Mouse (Mus musculus) R1 (cell line): ENCODE results near the gene Pdcd1lg2.

Experiments
- DNase-seq: peaks from one replicate; pipeline ENCODE4 v3.0.0-alpha.2; 2018; ENCODE audit warnings: low read depth, low spot score

Pdcd1lg2 gene

GRCm38 (mm10) chr19:29496786-29497557 is 86.3 kb downstream of the Pdcd1lg2 start:
- DNase-seq, result no peak

- DNase-seq, result no peak
Observed at GRCm38 (mm10) chr19:29497874-29498273, 87.2 kb downstream of the Pdcd1lg2 start.

- no peak for DNase-seq
Observed at GRCm38 (mm10) chr19:29498842-29499456, 88.2 kb downstream of the Pdcd1lg2 start.

GRCm38 (mm10) chr19:29500333-29500732 is 89.6 kb downstream of the Pdcd1lg2 start:
- no peak for DNase-seq

- peak; percentile 84 for DNase-seq
Observed at GRCm38 (mm10) chr19:29501106-29501505, 90.4 kb downstream of the Pdcd1lg2 start.

GRCm38 (mm10) chr19:29501507-29501906 is 90.8 kb downstream of the Pdcd1lg2 start:
- DNase-seq, result peak; percentile 86

GRCm38 (mm10) chr19:29504131-29504530 is 93.4 kb downstream of the Pdcd1lg2 start:
- DNase-seq, result no peak

GRCm38 (mm10) chr19:29505617-29506016 is 94.9 kb downstream of the Pdcd1lg2 start:
- peak; percentile 94 for DNase-seq

GRCm38 (mm10) chr19:29508208-29508607 is 97.5 kb downstream of the Pdcd1lg2 start:
- peak; percentile 10 for DNase-seq

- no peak for DNase-seq
Observed at GRCm38 (mm10) chr19:29509857-29510256, 99.1 kb downstream of the Pdcd1lg2 start.

GRCm38 (mm10) chr19:29511826-29512225 is 101.1 kb downstream of the Pdcd1lg2 start:
- no peak for DNase-seq

GRCm38 (mm10) chr19:29513111-29513766 is 102.5 kb downstream of the Pdcd1lg2 start:
- no peak for DNase-seq

GRCm38 (mm10) chr19:29514130-29514529 is 103.4 kb downstream of the Pdcd1lg2 start:
- no peak for DNase-seq

GRCm38 (mm10) chr19:29515386-29515785 is 104.7 kb downstream of the Pdcd1lg2 start:
- no peak for DNase-seq

- peak; percentile 81 for DNase-seq
Observed at GRCm38 (mm10) chr19:29515991-29516390, 105.3 kb downstream of the Pdcd1lg2 start.

GRCm38 (mm10) chr19:29518409-29518808 is 107.7 kb downstream of the Pdcd1lg2 start:
- DNase-seq, result no peak

- DNase-seq, result no peak
Observed at GRCm38 (mm10) chr19:29518922-29519321, 108.2 kb downstream of the Pdcd1lg2 start.
